Mouse (Mus musculus) heart, adult 2 months (tissue): ENCODE data around the gene Stxbp5. TPM values are rescaled to one million over a fixed set of nuclear protein-coding genes. Genes with fewer than 3 reads are reported as not detected.
"Not testable (repeated sequence)": the region's sequence is repeated elsewhere in the genome, so short reads cannot be mapped to it uniquely, and the experiment has no call there.

ENCODE experiments used
- DNase-seq, 2 experiments: peaks; one replicate each; pipeline ENCODE4 v3.0.0; 2021
- H3K27ac ChIP-seq: fragments of 200-600 bp; 2 replicates; pipeline ENCODE4 v1.8.1; 2022
- H3K27me3 ChIP-seq: fragments of 200-500 bp; 2 replicates; pipeline ENCODE4 v1.6.1; 2012; ENCODE audit warnings: mild to moderate bottlenecking, low read length, inconsistent platforms, mixed read lengths; ENCODE audit not compliant: control insufficient read depth, insufficient read depth
- H3K36me3 ChIP-seq: fragments of 200-500 bp; 2 replicates; pipeline ENCODE4 v1.6.1; 2012; ENCODE audit warnings: low read length, inconsistent platforms; ENCODE audit not compliant: control insufficient read depth, insufficient read depth
- H3K4me1 ChIP-seq: fragments of 200-500 bp; 2 replicates; pipeline ENCODE4 v1.6.1; 2011; ENCODE audit warnings: low read length; ENCODE audit not compliant: control insufficient read depth, insufficient read depth
- H3K4me3 ChIP-seq: fragments of 200-600 bp; 2 replicates; pipeline ENCODE4 v1.8.1; 2022
- H3K79me2 ChIP-seq: fragments of 200-500 bp; replicated peaks from 2 replicates; pipeline ENCODE4 v1.6.1; 2012; ENCODE audit warnings: mild to moderate bottlenecking, inconsistent platforms, low read length, moderate library complexity, mixed read lengths; ENCODE audit not compliant: control insufficient read depth, insufficient read depth
- H3K9ac ChIP-seq: fragments of 200-500 bp; 2 replicates; pipeline ENCODE4 v1.6.1; 2012; ENCODE audit warnings: low read depth, mild to moderate bottlenecking, control low read depth, inconsistent platforms, low read length, mixed read lengths
- CTCF ChIP-seq: fragments of 200-600 bp; IDR thresholded peaks from 2 replicates; pipeline ENCODE4 v1.8.1; 2022; ENCODE audit warnings: antibody characterized with exemption, mild to moderate bottlenecking, moderate library complexity
- EP300 ChIP-seq: fragments of 200-500 bp; IDR thresholded peaks from 2 replicates; pipeline ENCODE4 v1.6.1; 2011; ENCODE audit warnings: low read depth, low read length, control low read depth; ENCODE audit not compliant: insufficient read depth
- POLR2A ChIP-seq: fragments of 200-500 bp; IDR thresholded peaks from 2 replicates; pipeline ENCODE4 v1.6.1; 2011; ENCODE audit warnings: mild to moderate bottlenecking, low read depth, low read length, control low read depth; ENCODE audit not compliant: insufficient read depth
- WGBS: fragments of 180-500 bp; shearing (Covaris S2); methylation state at CpG from one replicate; pipeline ENCODE4 v1.1.7; 2018; 5-methylcytosine and 5-hydroxymethylcytosine counted together
- intact Hi-C: fragments of 180-260 bp; cut with DNase I; formaldehyde crosslinking; loops from one replicate; pipeline ENCODE4 v1.15.1; 2025
- polyA plus RNA-seq: library from polyadenylated mRNA; depleted of rRNA; stranded (reverse); fragments of >200 nt; gene quantifications from 2 replicates; pipeline ENCODE4 v1.2.3, GENCODE M21; 2012
- total RNA-seq, 2 experiments: library from RNA; stranded (reverse); gene quantifications; 2 replicates each; pipeline ENCODE4 v1.2.3; 2021

Stxbp5 gene
- total and polyA plus RNA-seq, 3 experiments: 8.4 to 13.7 (median 11.9) TPM

DNA sequence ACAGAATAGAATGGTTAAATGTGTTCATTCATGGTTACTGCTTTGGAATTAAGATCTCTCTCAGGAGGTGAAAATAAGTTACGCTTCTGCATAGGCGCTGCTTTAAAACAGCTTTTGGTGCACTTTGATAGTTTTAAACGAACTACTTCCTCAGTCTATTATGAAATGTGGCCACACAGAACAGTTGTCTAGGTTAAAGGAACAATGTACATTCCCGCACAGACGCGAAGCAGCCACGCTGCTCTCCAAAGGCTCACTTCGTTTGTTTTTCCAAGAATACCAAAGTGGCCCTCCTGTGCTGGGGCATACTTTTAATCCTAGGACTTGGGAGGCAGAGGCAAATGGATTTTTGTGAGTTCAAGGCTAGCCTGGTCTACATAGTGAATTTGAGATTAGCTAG lies 11.2 kb downstream of the Stxbp5 start:
- TF ChIP-seq EP300: no peak
- TF ChIP-seq POLR2A: no peak
- TF ChIP-seq CTCF: no peak
- Histone ChIP-seq H3K27ac (no peak overlapping the region), H3K27me3 (no peaks in the 10 kb centered on the region), H3K4me1 (peaks cover 3% of the 10 kb centered on the region), H3K79me2 (peaks cover 6% of the 10 kb centered on the region; the same call in 1 of the 2 replicates), H3K9ac (no peak overlapping the region), H3K4me3 (no peak overlapping the region), H3K36me3 (peaks cover 3% of the 10 kb centered on the region)
- intact Hi-C loops: no loop called here
- DNase-seq: no peak
- 67% methylated on average over 8 of the region's 8 CpGs for WGBS

DNA sequence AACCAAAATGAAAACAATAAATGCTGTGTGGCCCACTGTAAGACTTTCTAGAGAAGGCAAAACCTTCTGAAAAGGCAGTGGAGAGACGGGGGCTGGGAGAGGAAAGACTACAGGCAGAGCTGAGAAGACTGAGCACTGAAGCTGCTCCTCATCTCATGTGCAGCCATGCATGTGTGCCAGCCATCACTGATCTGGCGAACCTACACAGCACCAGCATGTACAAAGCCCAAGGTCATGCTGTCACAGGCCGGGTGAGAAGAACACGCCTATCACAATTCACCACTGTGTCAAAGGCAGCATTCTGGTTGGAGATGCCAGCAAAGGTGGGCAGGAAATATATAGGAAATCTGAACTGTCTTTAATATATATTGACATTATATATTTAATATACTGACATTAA lies 12.2 kb downstream of the Stxbp5 start:
- H3K27me3 ChIP-seq: no peaks in the 10 kb centered on the region
- intact Hi-C loops: no loop called here
- no peak overlapping the region for H3K4me3 ChIP-seq
- H3K79me2 ChIP-seq: peaks cover 7% of the 10 kb centered on the region; the same call in 1 of the 2 replicates
- TF ChIP-seq POLR2A (no peak), CTCF (no peak), EP300 (no peak)
- H3K27ac ChIP-seq: no peak overlapping the region
- no peak for DNase-seq
- peaks cover 3% of the 10 kb centered on the region for H3K36me3 ChIP-seq
- WGBS: 67% methylated on average over 4 of the region's 4 CpGs
- H3K9ac ChIP-seq: no peak overlapping the region
- peaks cover 3% of the 10 kb centered on the region for H3K4me1 ChIP-seq

GRCm38 (mm10) chr10:9881781-9882320 lies 19.0 kb downstream of the Stxbp5 start:
- H3K27ac ChIP-seq, H3K79me2 ChIP-seq, H3K4me1 ChIP-seq, H3K9ac ChIP-seq, H3K36me3 ChIP-seq, intact Hi-C loops, H3K4me3 ChIP-seq, H3K27me3 ChIP-seq: not testable (repeated sequence)
- 82% methylated on average over 5 of the region's 5 CpGs for WGBS
- DNase-seq: peak in 1 of 2 experiments; percentile 15

DNA sequence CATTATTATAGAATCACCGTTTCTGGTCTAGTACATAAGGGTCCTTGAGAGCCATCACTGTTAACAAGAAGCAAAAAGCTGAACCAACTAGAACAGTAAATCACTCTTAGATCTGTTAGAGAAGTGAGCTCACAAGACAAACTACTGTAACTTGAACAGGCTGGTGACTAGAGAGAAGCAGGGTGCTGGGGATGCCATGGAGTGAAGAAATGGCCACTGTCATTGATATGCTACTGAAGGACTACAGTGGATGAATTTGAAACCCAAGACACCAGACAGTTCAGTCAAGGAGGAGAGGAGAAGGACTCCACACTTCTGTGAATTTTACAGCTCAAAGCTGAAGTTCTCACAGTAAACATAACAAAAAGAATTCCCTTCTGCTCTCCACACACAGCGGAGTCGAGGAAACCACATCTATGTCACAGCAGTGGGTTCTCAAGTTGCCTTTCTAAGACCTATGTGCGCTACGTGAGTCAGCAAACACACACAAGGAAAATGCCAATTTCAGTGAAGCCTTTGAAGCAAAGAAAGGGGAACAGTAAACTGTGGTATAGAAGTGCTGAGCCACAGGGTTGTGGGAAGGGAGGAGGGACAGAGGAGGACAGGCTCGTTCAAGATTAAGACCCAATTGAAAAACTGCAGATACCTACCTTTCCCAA lies 20.7 kb downstream of the Stxbp5 start:
- peaks cover 1% of the 10 kb centered on the region; the same call in 1 of the 2 replicates for H3K79me2 ChIP-seq
- intact Hi-C loops: no loop called here
- peaks cover 2% of the 10 kb centered on the region for H3K4me1 ChIP-seq
- H3K36me3 ChIP-seq: no peaks in the 10 kb centered on the region
- TF ChIP-seq POLR2A (no peak), CTCF (no peak), EP300 (no peak)
- 78% methylated on average over 6 of the region's 6 CpGs for WGBS
- DNase-seq: no peak
- no peak overlapping the region for H3K27ac ChIP-seq
- no peak overlapping the region for H3K9ac ChIP-seq
- no peaks in the 10 kb centered on the region for H3K27me3 ChIP-seq
- H3K4me3 ChIP-seq: no peak overlapping the region

GRCm38 (mm10) chr10:9878821-9879489 lies 21.9 kb downstream of the Stxbp5 start:
- H3K79me2 ChIP-seq: no peaks in the 10 kb centered on the region; the same call in 1 of the 2 replicates
- peaks cover 4% of the 10 kb centered on the region for H3K4me1 ChIP-seq
- no peak for DNase-seq
- no peak for TF ChIP-seq CTCF
- TF ChIP-seq POLR2A: no peak
- no peak for TF ChIP-seq EP300
- WGBS: 85% methylated on average over 6 of the region's 6 CpGs
- H3K27ac ChIP-seq: no peak overlapping the region
- H3K9ac ChIP-seq: no peak overlapping the region
- H3K27me3 ChIP-seq: no peaks in the 10 kb centered on the region
- no peak overlapping the region for H3K4me3 ChIP-seq
- no peaks in the 10 kb centered on the region for H3K36me3 ChIP-seq
- intact Hi-C loops: no loop called here

DNA sequence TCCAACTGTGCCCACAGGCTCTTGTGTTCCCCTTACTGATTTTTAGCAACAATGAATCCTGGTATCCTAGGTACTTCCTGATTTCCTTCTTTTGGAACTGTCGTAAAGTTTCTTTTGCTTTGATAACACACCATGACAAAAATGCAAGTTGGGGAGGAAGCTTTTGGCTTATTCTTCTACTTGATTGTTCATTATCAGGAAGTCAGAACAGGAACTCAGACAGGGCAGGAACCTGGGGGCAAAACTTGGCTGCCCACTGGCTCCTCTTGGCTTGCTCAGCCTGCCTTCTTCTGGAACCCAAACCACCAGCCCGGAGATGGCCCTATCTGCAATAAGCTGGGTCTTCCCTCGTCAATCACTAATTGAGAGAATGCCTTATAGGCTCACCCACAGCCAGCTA lies 25.0 kb downstream of the Stxbp5 start:
- peaks cover 3% of the 10 kb centered on the region for H3K79me2 ChIP-seq
- H3K4me3 ChIP-seq: no peak overlapping the region
- no peak overlapping the region for H3K27ac ChIP-seq
- TF ChIP-seq POLR2A: no peak
- TF ChIP-seq CTCF: no peak
- no peak for TF ChIP-seq EP300
- H3K4me1 ChIP-seq: peaks cover 4% of the 10 kb centered on the region
- H3K36me3 ChIP-seq: no peaks in the 10 kb centered on the region
- no peaks in the 10 kb centered on the region for H3K27me3 ChIP-seq
- DNase-seq: no peak
- no peak overlapping the region for H3K9ac ChIP-seq
- WGBS: 59% methylated on average over 3 of the region's 3 CpGs
- intact Hi-C loops: no loop called here
